Mouse (Mus musculus): Measurements from ENCODE around the gene Kdm4a.

Gene Kdm4a

GRCm38 (mm10) chr4:118154889-118155288 is 25.0 kb downstream of the Kdm4a start:
- DNase-seq, result no peak

- peak; percentile 37 to 38 for DNase-seq
These were observed 27.6 kb downstream of the Kdm4a start for GRCm38 (mm10) chr4:118152020-118152785.

DNA sequence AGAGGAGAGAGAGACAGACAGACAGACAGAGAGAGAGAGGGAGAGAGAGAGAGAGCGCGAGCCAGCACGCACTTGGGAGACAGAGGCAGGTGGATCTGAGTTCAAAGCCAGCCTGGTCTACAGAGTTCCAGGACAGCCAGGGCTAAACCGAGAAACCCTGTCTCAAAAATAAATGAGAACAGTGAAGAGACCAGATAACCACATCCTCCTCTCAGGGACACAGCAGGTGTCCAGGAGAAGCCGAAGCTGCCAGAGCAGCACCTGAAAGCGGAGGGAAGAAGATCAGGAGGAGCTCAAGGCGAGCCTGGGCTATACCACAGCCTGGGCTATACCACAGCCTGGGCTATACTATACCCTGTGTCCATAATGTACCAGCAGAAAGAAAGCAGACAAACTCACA is 29.0 kb downstream of the Kdm4a start:
- DNase-seq, result no peak

- DNase-seq, result no peak
These were observed 29.7 kb downstream of the Kdm4a start for GRCm38 (mm10) chr4:118149956-118150680.

DNA sequence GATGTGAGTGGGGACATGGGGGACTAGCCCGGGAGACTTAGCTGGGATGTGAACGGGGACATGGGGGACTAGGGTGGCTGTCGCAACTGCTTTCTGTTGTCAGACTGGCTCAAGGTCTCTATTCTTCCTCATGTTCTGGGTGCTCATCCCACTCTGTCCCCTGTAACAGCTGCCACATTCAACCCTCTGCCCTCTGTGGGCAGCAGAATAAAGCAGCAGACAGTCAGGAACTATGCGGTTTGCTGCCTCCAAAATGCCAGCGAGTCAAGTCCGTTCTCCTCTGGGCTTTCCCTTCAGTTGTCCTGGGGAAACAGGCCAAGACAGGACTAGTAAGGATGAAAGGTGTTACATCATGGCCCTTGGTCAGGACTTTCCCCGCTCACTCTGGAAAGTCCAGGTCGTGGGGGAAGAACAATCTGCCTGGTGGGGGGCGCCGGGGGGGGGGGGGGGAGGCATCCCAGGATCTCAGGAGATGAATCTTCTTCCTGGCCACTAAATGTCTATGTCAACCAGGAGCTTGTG is 30.7 kb downstream of the Kdm4a start:
- no peak for DNase-seq

DNA sequence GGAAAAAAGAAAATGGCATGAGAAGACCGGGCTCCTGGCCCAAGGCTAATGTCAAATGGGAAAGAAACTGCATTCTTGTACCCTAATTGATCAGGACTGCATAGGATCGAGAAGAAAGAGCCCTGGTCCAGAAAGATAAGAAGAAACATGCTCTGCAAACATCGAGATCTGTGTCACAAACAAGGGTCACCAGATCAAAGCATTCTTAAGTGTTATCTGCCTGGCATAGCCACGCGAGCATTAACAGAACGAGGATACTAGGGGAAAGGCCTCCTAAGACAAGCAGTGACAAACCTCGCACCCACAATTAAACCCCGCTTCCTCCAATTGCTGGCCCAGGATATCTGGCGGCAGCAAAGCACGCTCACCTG is 31.5 kb downstream of the Kdm4a start:
- no peak for DNase-seq

DNA sequence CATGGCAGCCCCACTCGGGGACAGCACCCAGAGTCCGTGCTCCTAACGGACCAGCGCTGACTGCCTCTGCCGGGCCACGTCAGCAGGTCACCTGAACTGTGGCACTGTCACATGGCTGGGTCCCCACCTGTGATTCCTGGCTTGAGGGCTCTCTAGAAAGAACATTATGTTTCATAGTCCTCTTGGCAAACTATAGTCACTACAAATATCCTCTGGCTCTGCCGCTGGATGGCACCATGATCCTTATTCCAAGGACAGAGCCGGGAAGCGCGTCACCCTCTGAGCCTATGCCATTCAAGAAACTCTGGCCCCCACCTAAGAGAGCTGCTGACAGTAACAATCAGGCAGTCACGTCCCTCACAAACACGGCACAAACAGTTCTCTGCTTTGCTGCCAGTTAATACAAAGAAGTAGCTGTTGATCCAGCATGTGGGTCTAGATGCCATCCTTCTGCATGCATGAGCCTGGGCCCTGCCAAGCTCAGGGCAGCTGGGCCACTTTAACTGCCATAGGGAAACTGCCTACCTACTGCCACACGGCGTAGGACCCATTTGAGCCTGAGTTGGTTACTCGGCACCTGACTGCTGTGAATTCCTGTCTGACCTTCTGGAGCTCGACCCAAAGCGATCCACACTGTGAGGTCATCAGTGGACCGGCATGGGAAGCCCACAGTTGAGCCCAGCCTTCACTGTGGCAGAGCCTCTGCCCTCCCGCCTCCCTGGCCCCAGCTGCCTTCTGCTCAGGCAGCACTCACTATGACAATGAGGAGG is 32.1 kb downstream of the Kdm4a start:
- DNase-seq, result no peak

GRCm38 (mm10) chr4:118147090-118147489 is 32.8 kb downstream of the Kdm4a start:
- no peak for DNase-seq

- peak; percentile 70 to 72 for DNase-seq
These were observed 35.5 kb downstream of the Kdm4a start for GRCm38 (mm10) chr4:118144324-118144723.

- DNase-seq, result no peak
These were observed 36.2 kb downstream of the Kdm4a start for GRCm38 (mm10) chr4:118143679-118144078.

DNA sequence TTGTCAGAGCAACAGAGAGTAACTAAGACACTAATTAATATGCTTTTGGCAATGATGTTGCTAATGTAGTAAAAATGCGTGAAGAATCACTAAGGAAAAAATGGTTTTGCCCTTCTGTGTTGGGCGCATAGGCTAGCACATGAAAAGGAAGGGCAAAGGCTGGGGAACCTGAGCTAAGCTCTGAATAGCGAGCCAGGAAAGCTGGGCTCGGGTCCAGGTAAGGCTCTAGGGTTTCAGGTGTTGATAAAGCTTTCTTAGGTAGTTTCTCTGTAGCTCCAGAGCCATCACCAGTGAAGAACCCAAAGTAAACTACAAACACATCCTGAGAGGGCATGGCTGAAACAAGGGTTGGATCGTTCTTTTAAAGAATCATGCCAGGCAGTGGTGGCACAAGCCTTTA is 38.3 kb downstream of the Kdm4a start:
- no peak for DNase-seq

DNA sequence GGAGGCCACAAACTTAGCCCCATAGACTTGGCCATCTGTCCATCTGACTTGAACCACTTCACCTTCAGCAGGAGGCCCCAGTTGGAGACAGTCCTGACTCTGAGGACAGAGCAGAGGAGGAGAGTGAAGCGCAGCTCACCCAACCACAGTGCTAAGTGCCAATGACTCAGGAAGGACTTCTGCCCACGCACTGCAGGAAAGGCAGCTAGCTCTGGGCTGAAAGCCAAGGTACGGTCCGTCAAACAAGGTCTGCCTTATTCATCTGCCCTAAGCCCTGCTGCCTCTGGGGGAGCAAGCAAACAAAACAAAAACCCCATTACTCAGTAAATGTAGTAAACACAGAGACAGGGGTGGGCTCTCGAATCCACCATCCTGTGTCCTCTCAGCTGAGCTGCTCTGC is 41.0 kb downstream of the Kdm4a start:
- DNase-seq, result peak; percentile 10 to 16

- DNase-seq, result no peak
These were observed 42.0 kb downstream of the Kdm4a start for GRCm38 (mm10) chr4:118137857-118138256.

DNA sequence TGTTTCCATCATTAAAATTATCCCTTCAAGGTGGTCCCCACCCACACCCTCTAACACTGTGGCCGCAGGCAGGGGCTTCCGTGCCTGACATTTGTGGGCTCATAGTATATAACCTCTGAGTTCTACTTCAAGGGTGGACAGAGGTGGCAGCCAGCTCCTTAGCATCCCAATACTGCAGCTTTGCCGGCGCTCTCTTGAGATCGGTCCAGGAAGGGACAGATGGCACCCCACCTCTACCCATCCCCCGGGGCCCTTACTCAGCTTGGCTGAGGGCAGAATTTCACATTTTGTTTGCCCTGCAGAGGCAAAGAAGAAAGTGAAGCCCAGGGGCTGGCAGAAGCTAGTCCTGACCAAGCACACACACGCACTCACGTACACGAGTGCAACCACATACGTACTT is 42.5 kb downstream of the Kdm4a start:
- no peak for DNase-seq

- DNase-seq, result no peak
These were observed 44.4 kb downstream of the Kdm4a start for GRCm38 (mm10) chr4:118135414-118135813.

DNA sequence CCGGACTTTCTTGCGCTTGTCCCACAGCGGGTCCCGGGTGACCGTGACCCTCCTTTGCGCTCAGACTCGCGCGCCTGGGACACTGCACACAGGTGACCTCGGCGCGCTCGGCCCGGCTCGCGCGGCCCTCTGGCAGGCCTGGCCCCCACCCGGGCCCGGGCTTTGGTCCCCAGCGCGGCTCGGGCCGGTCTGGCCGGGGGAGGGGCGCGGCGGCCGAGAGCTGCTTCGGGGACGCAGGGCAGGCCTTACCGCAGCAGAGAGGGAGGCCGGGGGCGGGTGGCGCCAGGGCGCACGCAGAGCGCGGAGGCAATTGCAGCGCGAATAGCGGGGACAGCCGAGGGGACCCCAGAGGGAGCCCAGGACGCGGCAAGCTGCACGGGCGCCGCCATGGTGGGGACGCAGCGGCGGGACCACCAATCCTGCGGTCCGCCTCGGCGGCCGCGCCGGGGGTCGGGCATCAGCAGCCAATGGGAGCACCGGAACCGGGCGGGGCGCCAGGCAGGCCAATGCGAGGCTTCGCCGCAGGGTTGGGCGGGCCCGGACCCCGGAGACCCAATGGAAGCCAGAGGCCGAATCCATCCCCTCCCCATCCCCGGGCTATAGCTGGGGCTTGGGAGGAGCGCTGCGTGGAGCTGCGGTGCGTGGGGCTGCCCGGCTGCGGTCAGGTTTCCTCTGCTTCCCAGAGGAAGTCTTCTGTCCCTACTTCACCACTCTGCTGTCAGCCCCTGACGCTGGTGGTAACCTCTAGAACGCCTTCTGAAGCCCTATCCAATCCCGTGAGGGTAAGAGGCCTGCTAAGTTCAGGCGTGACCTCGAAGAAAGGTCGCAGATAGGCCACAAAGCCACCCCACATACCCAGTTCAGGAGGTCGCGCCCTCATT is 45.1 kb downstream of the Kdm4a start, which contains the start of gene St3gal3:
St3gal3 (minus strand) TSS at position 430 of the 881 bp plus-strand sequence.
- peak; percentile 86 to 87 for DNase-seq

- DNase-seq, result no peak
These were observed 48.5 kb downstream of the Kdm4a start for GRCm38 (mm10) chr4:118131329-118131728.

- no peak for DNase-seq
These were observed 56.7 kb downstream of the Kdm4a start for GRCm38 (mm10) chr4:118123030-118123704.

DNA sequence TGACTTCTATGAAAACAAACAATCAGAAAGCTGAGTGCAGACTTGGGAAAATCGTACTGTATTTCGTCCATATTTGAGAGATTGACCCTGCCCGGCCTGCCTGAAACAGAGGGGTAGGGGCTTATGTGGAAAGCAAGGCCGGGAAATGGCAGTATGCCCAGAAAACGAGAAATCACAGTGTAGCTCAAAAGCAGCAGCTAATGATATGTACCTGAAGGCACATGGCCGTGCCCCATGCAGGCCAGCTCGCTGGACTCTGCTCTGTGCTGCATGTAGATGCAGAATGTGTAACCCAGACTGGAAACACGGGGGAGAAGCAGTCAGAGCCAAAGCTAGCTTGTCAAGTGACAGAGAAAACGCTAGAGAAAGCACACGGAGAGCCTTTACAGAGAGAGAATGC is 57.8 kb downstream of the Kdm4a start:
- DNase-seq, result no peak

DNA sequence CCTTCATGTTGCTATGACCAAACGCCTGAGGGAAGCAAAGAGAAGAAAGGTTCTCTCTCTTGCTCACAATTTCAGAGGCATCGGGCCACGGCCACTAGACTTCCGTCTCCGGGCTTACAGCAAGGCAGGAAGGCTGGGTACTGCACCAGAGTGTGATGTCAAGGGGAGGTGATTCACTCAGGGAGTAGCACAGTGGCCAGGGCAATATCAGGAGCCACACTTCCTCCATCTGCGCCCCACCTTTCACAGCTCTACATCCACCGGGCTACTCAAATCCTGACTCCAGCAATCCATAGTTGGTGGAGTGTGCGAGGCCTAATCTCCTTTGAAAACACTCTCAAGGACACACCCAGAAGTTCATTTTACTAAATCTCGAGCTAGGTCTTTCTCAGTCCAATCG is 62.3 kb downstream of the Kdm4a start:
- DNase-seq, result no peak

DNA sequence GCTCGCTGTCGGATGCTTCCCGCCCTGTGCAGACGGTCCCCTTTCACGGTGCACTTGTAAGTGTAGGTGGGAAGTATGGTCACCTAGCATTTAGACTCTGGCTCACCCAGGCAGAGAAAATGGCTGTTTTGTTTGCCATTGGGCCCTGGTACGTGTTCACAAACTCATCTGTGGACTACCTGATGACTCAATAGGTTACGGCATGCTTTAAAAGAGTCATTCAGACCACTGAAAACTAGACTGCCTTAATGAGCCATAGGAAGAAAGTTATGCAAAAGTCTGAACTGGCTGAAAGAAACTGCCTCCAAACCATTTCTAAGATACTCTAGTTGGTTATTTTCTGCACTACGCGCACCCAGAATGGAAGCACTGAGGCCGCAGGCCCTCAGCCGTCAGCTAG is 63.7 kb downstream of the Kdm4a start:
- no peak for DNase-seq

DNA sequence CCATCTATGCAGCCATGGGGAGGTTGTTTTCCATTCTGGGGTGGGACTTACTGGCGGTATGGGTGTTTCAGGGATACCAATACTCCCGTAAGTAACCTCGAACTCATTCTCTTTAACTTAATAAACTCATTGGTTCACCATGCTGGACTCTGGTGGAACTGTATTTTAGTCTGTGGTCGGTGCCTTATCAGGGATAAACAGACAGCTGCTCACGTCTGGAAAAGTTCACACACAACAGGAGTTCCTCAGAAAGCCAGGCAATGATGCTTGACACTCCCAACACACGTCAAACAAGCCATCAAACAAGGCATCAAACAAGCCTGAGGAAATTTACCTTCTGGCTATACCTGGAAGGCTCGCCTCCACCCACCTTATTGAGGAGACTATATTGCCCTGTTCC is 64.7 kb downstream of the Kdm4a start:
- DNase-seq, result no peak

Measured in B cell, adult 2 months (primary cell).